26 mouse cellular contexts compared by ENCODE assay signal in genomic region chr5:131301526-131301925, GRCm38 (mm10). TPM values are rescaled to one million over a fixed set of nuclear protein-coding genes. Genes with fewer than 3 reads are reported as not detected.
"Had no signal": no experiment of that assay in that cellular context is flagged by ENCODE, and none has a peak within 500 bp of the region (broad histone marks: within the 10 kb centered on the region; RNA-seq: fewer than 3 reads in every experiment).

No protein-coding gene starts in this region.

- H3K4me3 ChIP-seq: gastrocnemius, adult 2 months; heart, embryonic 10.5 days; heart, embryonic 12.5 days; hindbrain, embryonic 10.5 days; hindbrain, embryonic 12.5 days; intestine, embryonic 15.5 days; limb, embryonic 13.5 days; limb, embryonic 15.5 days; liver, embryonic 12.5 days had no signal

- H3K27ac ChIP-seq: gastrocnemius, adult 2 months; heart, embryonic 10.5 days; hindbrain, embryonic 10.5 days; hindbrain, embryonic 12.5 days; hindbrain, embryonic 14.5 days; intestine, embryonic 15.5 days; kidney, postnatal 0 days; limb, embryonic 13.5 days; limb, embryonic 15.5 days; liver, embryonic 12.5 days; liver, embryonic 14.5 days had no signal

- H3K9me3 ChIP-seq: heart, embryonic 10.5 days; heart, embryonic 12.5 days; hindbrain, embryonic 10.5 days; hindbrain, embryonic 12.5 days; intestine, embryonic 15.5 days; limb, embryonic 13.5 days; limb, embryonic 15.5 days; liver, embryonic 12.5 days had no signal

- H3K36me3 ChIP-seq: heart, embryonic 10.5 days; heart, embryonic 12.5 days; hindbrain, embryonic 10.5 days; hindbrain, embryonic 12.5 days; intestine, embryonic 15.5 days; limb, embryonic 13.5 days; limb, embryonic 15.5 days; liver, embryonic 12.5 days had no signal

- DNase-seq: gastrocnemius, adult 2 months; gastrocnemius, postnatal 10 days; gastrocnemius, postnatal 25 days; heart, adult 18-20 months; heart, postnatal 10 days; heart, postnatal 4 days; kidney, adult 18-20 months; kidney, adult 8-10 months; kidney, postnatal 14 days; kidney, postnatal 36 days; layer of hippocampus, postnatal 36 days; left cerebral cortex, postnatal 4 days had no signal

- ATAC-seq: hindbrain, embryonic 16.5 days; inflammation-experienced regulatory T-cells, adult 6 months; intestine, embryonic 15.5 days; intestine, postnatal 0 days; liver, embryonic 12.5 days had no signal

- H3K9ac ChIP-seq: heart, embryonic 12.5 days; hindbrain, embryonic 12.5 days; hindbrain, embryonic 14.5 days; intestine, embryonic 15.5 days; limb, embryonic 13.5 days; limb, embryonic 15.5 days; liver, embryonic 12.5 days; liver, embryonic 14.5 days had no signal

- H3K4me2 ChIP-seq: heart, embryonic 12.5 days; hindbrain, embryonic 12.5 days; hindbrain, embryonic 14.5 days; intestine, embryonic 15.5 days; limb, embryonic 13.5 days; limb, embryonic 15.5 days; liver, embryonic 12.5 days had no signal

RNA-seq across cellular contexts. Expression of gene Galnt17, which starts 6.8 kb away (rescaled TPM):
- polyA plus RNA-seq: inflammation-experienced regulatory T-cells, adult 6 months had no signal
